Mouse (Mus musculus): ENCODE results near the gene Amigo2.

DNA sequence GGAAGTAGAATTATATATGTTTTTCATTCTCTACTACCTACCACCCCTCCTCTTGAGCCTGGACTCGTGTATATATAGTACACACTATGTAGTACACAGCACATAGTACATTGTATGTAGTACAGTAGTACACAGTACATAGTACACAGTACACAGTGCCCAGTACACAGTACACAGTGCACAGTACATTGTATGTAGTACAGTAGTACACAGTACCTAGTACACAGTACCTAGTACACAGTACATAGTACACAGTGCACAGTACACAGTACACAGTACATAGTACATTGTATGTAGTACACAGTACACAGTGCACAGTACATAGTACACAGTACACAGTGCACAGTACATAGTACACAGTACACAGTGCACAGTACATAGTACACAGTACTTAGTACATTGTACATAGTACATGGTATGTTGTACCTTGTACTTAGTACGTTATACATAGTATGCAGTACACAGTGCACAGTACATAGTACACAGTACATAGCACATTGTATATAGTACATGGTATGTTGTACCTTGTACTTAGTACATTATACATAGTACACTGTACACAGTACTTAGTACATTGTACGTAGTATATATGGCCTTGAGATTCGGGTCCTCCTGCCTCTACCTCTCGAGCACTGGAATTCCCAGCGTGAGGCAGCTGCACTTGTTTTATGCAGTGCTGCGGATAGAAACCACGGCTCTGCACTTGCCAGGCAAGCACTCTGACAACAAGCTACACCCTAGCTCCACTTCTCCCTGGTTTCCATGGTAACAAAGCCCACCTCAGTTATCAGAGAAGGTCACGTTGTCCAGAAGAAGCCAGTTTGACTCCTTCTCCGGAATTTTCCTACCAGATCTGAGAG is 34.9 kb upstream of the Amigo2 start:
- TF ChIP-seq CTCF (IDR thresholded peaks at IDR 0.05; ENCODE audit: control insufficient read depth, insufficient read depth, low read length) (no peak), POLR2A (IDR thresholded peaks at IDR 0.05; ENCODE audit: borderline replicate concordance, control insufficient read depth, low read depth, low read length) (no peak)
